25 mouse cellular contexts compared by ENCODE assay signal in the genomic region with DNA sequence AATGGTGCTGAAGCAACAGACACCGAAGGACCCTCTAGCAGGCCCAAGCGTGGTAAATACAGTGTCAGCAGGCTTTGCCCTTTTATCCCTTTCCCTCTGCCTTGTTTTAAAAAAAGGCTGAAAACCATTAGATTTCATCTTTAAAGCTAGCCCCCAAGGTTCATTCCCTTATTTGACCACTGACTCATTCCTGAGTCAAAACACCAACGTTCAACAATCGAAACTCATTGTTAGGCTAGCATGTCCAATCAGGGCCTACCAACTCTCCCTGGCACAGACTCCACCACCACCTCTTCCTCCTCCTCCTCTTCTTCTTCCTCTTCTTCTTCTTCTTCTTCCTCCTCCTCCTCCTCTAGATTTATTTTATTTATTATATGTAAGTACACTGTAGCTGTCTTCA.
"Had no signal": no experiment of that assay in that cellular context is flagged by ENCODE, and none has a peak within 500 bp of the region (broad histone marks: within the 10 kb centered on the region; RNA-seq: fewer than 3 reads in every experiment).

No protein-coding gene starts in this region.

- H3K9me3 ChIP-seq: embryonic facial prominence, embryonic 10.5 days; embryonic facial prominence, embryonic 12.5 days; embryonic facial prominence, embryonic 13.5 days; embryonic facial prominence, embryonic 15.5 days; forebrain, embryonic 13.5 days; forebrain, embryonic 15.5 days had no signal

- H3K27me3 ChIP-seq: embryonic facial prominence, embryonic 12.5 days; embryonic facial prominence, embryonic 13.5 days; embryonic facial prominence, embryonic 15.5 days; forebrain, embryonic 12.5 days; forebrain, embryonic 13.5 days; forebrain, embryonic 15.5 days had no signal

- H3K4me1 ChIP-seq: embryonic facial prominence, embryonic 10.5 days; embryonic facial prominence, embryonic 12.5 days; forebrain, embryonic 12.5 days; forebrain, embryonic 13.5 days; forebrain, embryonic 15.5 days had no signal

- H3K4me3 ChIP-seq: embryonic facial prominence, embryonic 10.5 days; embryonic facial prominence, embryonic 12.5 days; embryonic facial prominence, embryonic 13.5 days; embryonic facial prominence, embryonic 15.5 days; erythroblast, embryonic 14.5 days; forebrain, embryonic 10.5 days; forebrain, embryonic 12.5 days; forebrain, embryonic 13.5 days; forebrain, embryonic 15.5 days; gastrocnemius, adult 2 months; heart, adult 2 months had no signal

- H3K4me2 ChIP-seq: embryonic facial prominence, embryonic 12.5 days; embryonic facial prominence, embryonic 13.5 days; embryonic facial prominence, embryonic 15.5 days; forebrain, embryonic 12.5 days; forebrain, embryonic 13.5 days; forebrain, embryonic 15.5 days had no signal

- H3K36me3 ChIP-seq: embryonic facial prominence, embryonic 10.5 days; embryonic facial prominence, embryonic 12.5 days; embryonic facial prominence, embryonic 13.5 days; embryonic facial prominence, embryonic 15.5 days; forebrain, embryonic 10.5 days; forebrain, embryonic 12.5 days; forebrain, embryonic 15.5 days had no signal

- DNase-seq: cerebellum, adult 9-10 months; cerebellum, adult 9-11 months; cerebellum, postnatal 10 days; cerebellum, postnatal 14 days; cerebellum, postnatal 25 days; cerebellum, postnatal 36 days; embryo, embryonic 11 days; forebrain, postnatal 0 days; gastrocnemius, adult 2 months; gastrocnemius, postnatal 10 days; gastrocnemius, postnatal 14 days; gastrocnemius, postnatal 25 days; gastrocnemius, postnatal 36 days; heart, adult 11 months; heart, adult 18-20 months; heart, adult 2 months had no signal

- H3K27ac ChIP-seq: embryonic facial prominence, embryonic 10.5 days; embryonic facial prominence, embryonic 12.5 days; embryonic facial prominence, embryonic 13.5 days; embryonic facial prominence, embryonic 15.5 days; forebrain, embryonic 10.5 days; forebrain, embryonic 12.5 days; forebrain, embryonic 13.5 days; forebrain, embryonic 15.5 days; gastrocnemius, adult 2 months; heart, adult 2 months had no signal

- H3K9ac ChIP-seq: embryonic facial prominence, embryonic 12.5 days; embryonic facial prominence, embryonic 13.5 days; embryonic facial prominence, embryonic 15.5 days; forebrain, embryonic 12.5 days; forebrain, embryonic 13.5 days; forebrain, embryonic 15.5 days; forebrain, postnatal 0 days had no signal
